Mouse (Mus musculus) small intestine, adult 2 months (tissue): Measurements from ENCODE around the gene Scarf2.

Experiments used
- CTCF ChIP-seq: fragments of 200-500 bp; IDR thresholded peaks from 2 replicates; pipeline ENCODE4 v1.5.1; 2012; ENCODE audit warnings: low read depth, mild to moderate bottlenecking, control low read depth, inconsistent platforms, low read length, moderate library complexity, mixed read lengths; ENCODE audit not compliant: insufficient replicate concordance, insufficient read length; ENCODE audit errors: extremely low read depth
- POLR2A ChIP-seq: fragments of 200-500 bp; IDR thresholded peaks from 2 replicates; pipeline ENCODE4 v1.6.1; 2012; ENCODE audit warnings: low read depth, mild to moderate bottlenecking, control low read depth, inconsistent platforms, low read length, moderate library complexity

DNA sequence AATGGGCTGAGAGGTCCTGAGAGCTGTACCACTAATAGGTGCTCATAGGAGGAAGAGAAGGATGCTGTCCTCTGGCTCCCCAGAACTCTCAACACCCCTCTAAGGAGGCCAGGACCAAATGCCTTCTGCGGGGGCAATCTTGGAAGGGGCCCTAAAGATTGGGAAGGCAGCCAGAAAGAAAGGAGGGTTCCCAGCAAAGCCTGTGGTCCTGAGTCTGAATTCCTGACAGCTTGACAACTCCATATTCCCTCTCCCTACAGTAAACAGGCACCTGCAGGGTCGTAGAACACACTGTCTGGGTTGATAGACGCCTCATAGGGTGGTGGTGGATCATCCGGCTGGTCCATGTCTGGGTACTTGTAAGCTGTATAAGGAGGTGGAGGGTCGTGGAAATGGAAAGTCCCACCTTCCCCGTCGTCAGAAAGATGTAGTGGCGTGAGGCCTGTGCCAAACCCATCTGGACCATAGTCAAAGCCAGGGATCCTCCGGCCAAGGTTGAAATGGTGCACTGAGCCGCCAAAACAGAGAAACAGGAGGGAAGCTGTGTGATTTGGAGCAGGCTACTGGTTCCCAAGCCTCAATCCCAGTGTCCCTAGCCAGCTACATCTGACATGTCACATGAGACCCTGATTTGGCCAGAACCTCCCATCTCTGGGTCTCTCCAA is 46.8 kb downstream of the Scarf2 start:
- TF ChIP-seq CTCF = no peak
- TF ChIP-seq POLR2A = no peak
